Mouse (Mus musculus) kidney, adult 18-20 months (tissue): ENCODE results near the gene Kif26b.

Source experiments
- DNase-seq: peaks from one replicate; pipeline ENCODE4 v3.0.0; 2021

The Kif26b gene

GRCm38 (mm10) chr1:178597757-178598156, 68.8 kb downstream of the Kif26b start:
- DNase-seq, result no peak

GRCm38 (mm10) chr1:178600851-178601569, 72.1 kb downstream of the Kif26b start:
- peak; percentile 5 for DNase-seq

- no peak for DNase-seq
Measured at GRCm38 (mm10) chr1:178609151-178609775, 80.3 kb downstream of the Kif26b start.

- no peak for DNase-seq
Measured at GRCm38 (mm10) chr1:178611512-178611911, 82.6 kb downstream of the Kif26b start.

GRCm38 (mm10) chr1:178621301-178621700, 92.4 kb downstream of the Kif26b start:
- DNase-seq, result no peak

- no peak for DNase-seq
Measured at GRCm38 (mm10) chr1:178623889-178624288, 95.0 kb downstream of the Kif26b start.

GRCm38 (mm10) chr1:178626961-178627381, 98.0 kb downstream of the Kif26b start:
- no peak for DNase-seq

GRCm38 (mm10) chr1:178630042-178630441, 101.1 kb downstream of the Kif26b start:
- DNase-seq, result no peak

- DNase-seq, result no peak
Measured at GRCm38 (mm10) chr1:178631863-178632262, 102.9 kb downstream of the Kif26b start.

GRCm38 (mm10) chr1:178634359-178635085, 105.6 kb downstream of the Kif26b start:
- DNase-seq, result no peak

GRCm38 (mm10) chr1:178635470-178635869, 106.5 kb downstream of the Kif26b start:
- DNase-seq, result no peak

- DNase-seq, result no peak
Measured at GRCm38 (mm10) chr1:178637293-178637692, 108.4 kb downstream of the Kif26b start.

- no peak for DNase-seq
Measured at GRCm38 (mm10) chr1:178639951-178640350, 111.0 kb downstream of the Kif26b start.

GRCm38 (mm10) chr1:178640719-178641455, 112.0 kb downstream of the Kif26b start:
- DNase-seq, result peak; percentile 5

- DNase-seq, result no peak
Measured at GRCm38 (mm10) chr1:178641788-178642187, 112.9 kb downstream of the Kif26b start.

- no peak for DNase-seq
Measured at GRCm38 (mm10) chr1:178644954-178645353, 116.0 kb downstream of the Kif26b start.

- DNase-seq, result no peak
Measured at GRCm38 (mm10) chr1:178646589-178646988, 117.7 kb downstream of the Kif26b start.

GRCm38 (mm10) chr1:178655525-178655924, 126.6 kb downstream of the Kif26b start:
- no peak for DNase-seq

GRCm38 (mm10) chr1:178661035-178661434, 132.1 kb downstream of the Kif26b start:
- DNase-seq, result no peak

GRCm38 (mm10) chr1:178661556-178661955, 132.6 kb downstream of the Kif26b start:
- no peak for DNase-seq

- DNase-seq, result no peak
Measured at GRCm38 (mm10) chr1:178663539-178663938, 134.6 kb downstream of the Kif26b start.

GRCm38 (mm10) chr1:178664271-178664969, 135.5 kb downstream of the Kif26b start:
- DNase-seq, result no peak
